Mouse (Mus musculus): Measurements from ENCODE around the gene Tas1r3. TPM values are rescaled to one million over a fixed set of nuclear protein-coding genes. Genes with fewer than 3 reads are reported as not detected.
A peak's percentile ranks its signal among the peaks of the same experiment; 100 is the strongest.

Tas1r3 gene
- polyA plus RNA-seq, 1 experiment from 2014 or later: 0.19 TPM

DNA sequence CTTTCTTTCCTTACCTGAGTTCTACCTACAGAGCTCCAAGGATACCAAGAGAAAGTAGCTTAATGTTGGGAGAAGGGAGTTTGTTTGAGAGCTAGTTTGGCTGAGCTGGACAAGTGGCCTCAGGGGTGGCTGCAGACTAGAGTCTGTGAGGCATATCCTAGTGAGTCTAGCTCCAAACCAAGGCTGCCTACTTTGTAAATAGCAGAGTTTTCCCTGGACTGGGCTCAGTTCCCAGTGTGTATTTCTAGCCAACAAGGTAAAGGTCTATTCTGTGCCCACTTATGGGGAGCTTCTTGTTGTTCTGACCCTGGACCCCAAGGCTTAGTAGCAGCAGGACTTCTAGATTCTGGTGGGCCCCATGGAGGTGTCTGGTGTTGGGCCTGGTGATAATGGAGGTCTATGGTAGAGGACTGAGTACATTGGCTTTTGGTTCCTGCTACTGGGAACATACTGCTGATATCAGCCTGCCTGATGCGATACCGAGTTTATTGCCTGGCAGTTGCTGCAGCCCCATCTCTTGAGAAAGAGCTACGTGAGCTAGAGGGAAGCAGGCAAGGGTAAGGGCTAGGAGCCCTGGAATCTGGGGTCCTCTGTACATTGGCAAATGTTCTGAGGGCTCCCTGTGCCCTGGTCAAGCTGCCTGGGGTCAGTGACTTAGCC lies 13.2 kb downstream of the Tas1r3 start:
- Histone ChIP-seq H3K4me2 (replicated peaks; ENCODE audit: low read depth, low read length) (no peak overlapping the region), H3K27ac (ENCODE audit: low read length) (no peak overlapping the region), H3K4me1 (ENCODE audit: insufficient read depth, low read depth, low read length) (peaks cover 21% of the 10 kb centered on the region; the same call in 1 of the 2 replicates), H3K9ac (replicated peaks; ENCODE audit: low read depth) (no peak overlapping the region), H3K36me3 (ENCODE audit: insufficient read depth, low read length) (0 out of 2 replicates have a peak, but pooled peaks cover 6% of the 10 kb centered on the region), H3K27me3 (replicated peaks; ENCODE audit: insufficient read depth, low read length) (no peaks in the 10 kb centered on the region), H3K9me3 (ENCODE audit: low read length) (no peaks in the 10 kb centered on the region), H3K4me3 (ENCODE audit: low read depth, low read length) (no peak overlapping the region)
- TF ChIP-seq EP300 (IDR thresholded peaks at IDR 0.05) (no peak), CTCF (IDR thresholded peaks at IDR 0.05) (no peak)
- ATAC-seq (no peak), DNase-seq (ENCODE audit: low spot score) (no peak)
- 90% methylated on average over 3 of the region's 3 CpGs for WGBS

DNA sequence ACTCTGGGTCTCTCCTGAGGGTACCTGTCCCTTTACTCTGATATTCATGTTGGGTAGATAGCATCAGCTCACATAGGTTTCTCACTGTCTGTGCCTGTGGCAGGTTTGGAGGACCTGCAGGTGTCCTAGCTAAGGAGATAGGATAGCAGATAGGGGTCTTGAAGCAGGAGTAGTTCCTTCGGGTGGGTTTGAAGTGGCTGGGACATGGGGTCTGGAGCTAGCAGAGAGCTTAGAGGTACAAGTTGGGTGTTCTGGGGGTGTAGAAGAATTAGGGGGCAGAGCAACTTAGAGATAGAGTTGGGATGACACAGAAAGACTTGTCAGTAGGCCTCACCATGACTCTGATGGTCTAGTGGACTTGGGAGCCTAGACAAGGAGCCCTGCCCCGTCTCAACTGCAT lies 13.8 kb downstream of the Tas1r3 start:
- Histone ChIP-seq H3K27ac (ENCODE audit: low read length) (no peak overlapping the region), H3K27me3 (replicated peaks; ENCODE audit: insufficient read depth, low read length) (no peaks in the 10 kb centered on the region), H3K9me3 (ENCODE audit: low read length) (no peaks in the 10 kb centered on the region), H3K36me3 (ENCODE audit: insufficient read depth, low read length) (0 out of 2 replicates have a peak, but pooled peaks cover 5% of the 10 kb centered on the region), H3K9ac (replicated peaks; ENCODE audit: low read depth) (no peak overlapping the region), H3K4me3 (ENCODE audit: low read depth, low read length) (no peak overlapping the region), H3K4me1 (ENCODE audit: insufficient read depth, low read depth, low read length) (peaks cover 21% of the 10 kb centered on the region; the same call in 1 of the 2 replicates), H3K4me2 (replicated peaks; ENCODE audit: low read depth, low read length) (no peak overlapping the region)
- 71% methylated on average over 2 of the region's 2 CpGs for WGBS
- ATAC-seq (no peak), DNase-seq (ENCODE audit: low spot score) (no peak)
- no peak for TF ChIP-seq EP300 (IDR thresholded peaks at IDR 0.05)
- TF ChIP-seq CTCF (IDR thresholded peaks at IDR 0.05): no peak

DNA sequence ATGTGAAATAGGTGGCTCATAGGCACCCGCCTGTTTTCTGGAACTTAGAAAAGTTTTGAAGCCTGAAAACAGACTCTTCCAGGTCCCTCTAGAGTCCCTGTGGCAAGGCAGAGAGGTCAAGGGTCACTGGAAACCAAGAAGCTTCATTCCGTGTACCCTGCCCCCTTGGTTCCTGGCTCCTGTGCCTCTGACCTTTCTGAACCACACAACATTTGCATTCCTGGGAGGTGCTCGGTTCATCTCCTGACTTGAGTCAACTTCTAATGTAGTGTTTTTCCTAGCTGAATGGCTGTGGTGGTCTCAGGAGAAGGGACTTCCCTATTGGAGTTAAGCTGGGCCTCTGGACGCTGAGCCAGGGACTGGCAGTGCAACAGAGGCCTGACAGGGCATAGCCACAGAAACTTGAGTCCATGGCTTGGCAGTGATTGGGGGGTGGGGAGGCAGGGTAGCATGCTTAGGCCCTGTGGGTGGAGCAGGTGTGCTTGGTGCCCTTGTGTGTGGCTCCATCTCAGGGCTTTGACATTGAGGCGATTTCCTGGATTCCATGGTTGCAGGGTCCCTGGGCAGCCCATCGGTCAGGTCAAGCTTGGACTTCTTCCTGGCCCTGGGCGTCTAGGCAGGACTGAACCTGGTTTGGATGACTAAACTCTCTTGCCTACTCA lies 14.6 kb downstream of the Tas1r3 start:
- DNase-seq (ENCODE audit: low spot score): peak; percentile 15
- peak overlapping the region; percentile 93 for H3K4me2 ChIP-seq (replicated peaks; ENCODE audit: low read depth, low read length)
- 58% methylated on average over 7 of the region's 7 CpGs for WGBS
- H3K27me3 ChIP-seq (replicated peaks; ENCODE audit: insufficient read depth, low read length): no peaks in the 10 kb centered on the region
- H3K9me3 ChIP-seq (ENCODE audit: low read length): no peaks in the 10 kb centered on the region
- H3K27ac ChIP-seq (ENCODE audit: low read length): no peak overlapping the region
- H3K4me1 ChIP-seq (ENCODE audit: insufficient read depth, low read depth, low read length): peaks cover 21% of the 10 kb centered on the region; the same call in 1 of the 2 replicates
- peak overlapping the region; percentile 82 for H3K9ac ChIP-seq (replicated peaks; ENCODE audit: low read depth)
- ATAC-seq: no peak
- H3K36me3 ChIP-seq (ENCODE audit: insufficient read depth, low read length): no peaks in the 10 kb centered on the region
- TF ChIP-seq CTCF (IDR thresholded peaks at IDR 0.05): no peak
- no peak for TF ChIP-seq EP300 (IDR thresholded peaks at IDR 0.05)
- peak overlapping the region; percentile 82 for H3K4me3 ChIP-seq (ENCODE audit: low read depth, low read length)

DNA sequence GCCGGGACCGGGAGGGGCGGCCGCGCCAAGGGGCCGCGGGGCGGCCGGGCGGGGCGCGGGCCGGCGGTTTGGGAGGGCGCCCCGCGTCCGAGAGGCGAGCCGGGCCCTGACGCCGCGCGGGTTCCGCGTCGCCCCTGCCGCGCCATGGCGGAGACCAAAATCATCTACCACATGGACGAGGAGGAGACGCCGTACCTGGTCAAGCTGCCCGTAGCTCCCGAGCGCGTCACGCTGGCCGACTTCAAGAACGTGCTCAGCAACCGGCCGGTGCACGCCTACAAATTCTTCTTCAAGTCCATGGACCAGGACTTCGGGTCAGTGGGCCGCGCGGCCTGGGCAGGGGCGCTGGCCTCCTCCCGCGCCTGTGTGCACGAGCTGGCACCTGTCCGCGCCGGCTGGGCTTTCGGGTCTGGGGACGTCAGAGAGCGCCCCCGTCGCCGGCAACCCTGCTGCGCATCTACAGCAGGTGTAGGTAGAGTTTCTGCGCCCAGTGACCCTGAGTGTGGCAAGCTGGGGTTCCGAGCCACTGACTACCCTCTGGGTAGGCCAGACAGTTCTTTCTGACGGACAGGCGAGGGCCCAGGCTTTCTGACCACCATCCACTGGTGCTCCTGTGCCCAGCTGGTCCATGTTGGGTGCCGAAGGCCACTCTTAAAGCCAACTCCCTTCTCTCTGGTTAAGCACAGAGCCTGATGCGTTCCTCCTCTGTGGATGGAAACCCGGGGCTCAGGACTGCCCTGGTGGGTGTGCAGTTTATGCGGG lies 15.4 kb downstream of the Tas1r3 start:
- Histone ChIP-seq H3K4me1 (ENCODE audit: insufficient read depth, low read depth, low read length) (peaks cover 21% of the 10 kb centered on the region; the same call in 1 of the 2 replicates), H3K4me3 (ENCODE audit: low read depth, low read length) (peak overlapping the region; percentile 82), H3K36me3 (ENCODE audit: insufficient read depth, low read length) (no peaks in the 10 kb centered on the region), H3K27ac (ENCODE audit: low read length) (peak overlapping the region; percentile 52; the same call in 1 of the 2 replicates), H3K9ac (replicated peaks; ENCODE audit: low read depth) (peak overlapping the region; percentile 82), H3K4me2 (replicated peaks; ENCODE audit: low read depth, low read length) (peak overlapping the region; percentile 93), H3K27me3 (replicated peaks; ENCODE audit: insufficient read depth, low read length) (no peaks in the 10 kb centered on the region), H3K9me3 (ENCODE audit: low read length) (no peaks in the 10 kb centered on the region)
- 2% methylated on average over 49 of the region's 69 CpGs for WGBS
- TF ChIP-seq EP300 (IDR thresholded peaks at IDR 0.05): no peak
- TF ChIP-seq CTCF (IDR thresholded peaks at IDR 0.05): no peak; the same call in none of the 2 replicates
- ATAC-seq (peak; percentile 54), DNase-seq (ENCODE audit: low spot score) (peak; percentile 40)

DNA sequence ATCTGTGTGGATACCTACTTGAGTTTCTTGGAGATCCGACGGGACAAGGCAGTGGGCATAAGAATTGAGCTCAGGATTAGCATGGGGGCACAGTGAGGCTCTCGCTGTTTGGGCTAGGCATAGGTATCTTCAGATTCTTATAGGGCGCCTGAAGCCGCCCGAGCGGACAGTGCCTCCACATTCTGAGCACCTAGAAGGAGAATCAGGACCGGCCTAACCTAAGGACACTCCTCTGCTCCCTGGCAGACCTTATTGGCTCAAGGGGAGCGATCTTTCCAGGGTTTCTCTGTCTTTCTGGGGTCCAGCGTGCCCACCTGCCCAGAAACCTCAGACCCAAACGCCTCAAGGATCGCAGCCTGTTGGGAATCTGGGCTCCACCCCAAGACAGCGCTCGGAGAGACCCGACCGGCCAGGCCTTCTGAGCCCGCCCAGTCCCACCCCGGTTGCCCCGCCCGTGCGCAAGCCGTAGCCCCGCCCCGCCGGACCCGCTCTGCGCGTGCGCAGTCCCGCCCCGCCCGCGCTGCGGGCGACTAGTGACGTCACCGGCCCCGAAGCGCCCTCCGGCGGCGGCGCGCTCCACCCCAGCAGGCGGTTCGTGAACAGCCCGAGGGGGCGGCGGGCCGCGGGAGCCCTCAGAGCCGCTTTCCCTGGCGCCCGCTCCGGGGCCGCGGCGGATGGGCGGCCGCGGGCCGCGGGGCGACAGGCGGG lies 16.1 kb downstream of the Tas1r3 start, which contains the start of gene Dvl1:
Gene Dvl1 (plus strand): TSS at position 532 of the 708 bp plus-strand sequence.
- peak; percentile 90 for DNase-seq (ENCODE audit: low spot score)
- Histone ChIP-seq H3K9ac (replicated peaks; ENCODE audit: low read depth) (peak within 1 kb of the TSS; percentile 82), H3K4me3 (ENCODE audit: low read depth, low read length) (peak within 1 kb of the TSS; percentile 82), H3K4me2 (replicated peaks; ENCODE audit: low read depth, low read length) (peak within 1 kb of the TSS; percentile 93), H3K27me3 (replicated peaks; ENCODE audit: insufficient read depth, low read length) (no peaks in the 10 kb centered on the region), H3K27ac (ENCODE audit: low read length) (peak within 1 kb of the TSS; percentile 77), H3K9me3 (ENCODE audit: low read length) (no peaks in the 10 kb centered on the region), H3K36me3 (ENCODE audit: insufficient read depth, low read length) (no peaks in the 10 kb centered on the region), H3K4me1 (ENCODE audit: insufficient read depth, low read depth, low read length) (peaks cover 21% of the 10 kb centered on the region; the same call in 1 of the 2 replicates)
- peak; percentile 61 for TF ChIP-seq CTCF (IDR thresholded peaks at IDR 0.05)
- TF ChIP-seq EP300 (IDR thresholded peaks at IDR 0.05): no peak
- 4% methylated on average over 20 of the region's 65 CpGs for WGBS
- ATAC-seq: peak; percentile 94

Measured in lung, postnatal 0 days (tissue).